Mouse (Mus musculus): ENCODE data around the gene Slc38a3. TPM values are rescaled to one million over a fixed set of nuclear protein-coding genes. Genes with fewer than 3 reads are reported as not detected.

Gene Slc38a3
- polyA plus RNA-seq, 1 experiment from 2014 or later: 26.2 TPM

GRCm38 (mm10) chr9:107631311-107631826 lies 38.0 kb downstream of the Slc38a3 start:
- Histone ChIP-seq H3K9ac (peak overlapping the region; percentile 94), H3K4me1 (replicated peaks) (peaks cover 93% of the 10 kb centered on the region), H3K4me2 (peak overlapping the region; percentile 95), H3K36me3 (no peaks in the 10 kb centered on the region), H3K27me3 (no peaks in the 10 kb centered on the region), H3K4me3 (peak overlapping the region; percentile 84; the same call in 1 of the 2 replicates), H3K27ac (peak overlapping the region; percentile 97), H3K9me3 (no peaks in the 10 kb centered on the region)
- WGBS: 22% methylated on average over 9 of the region's 9 CpGs
- ATAC-seq (ENCODE audit: low FRiP score): no peak

- peak overlapping the region; percentile 97 for H3K27ac ChIP-seq
- H3K27me3 ChIP-seq: no peaks in the 10 kb centered on the region
- 2% methylated on average over 4 of the region's 4 CpGs for WGBS
- H3K9ac ChIP-seq: peak overlapping the region; percentile 94
- H3K36me3 ChIP-seq: no peaks in the 10 kb centered on the region
- peaks cover 93% of the 10 kb centered on the region for H3K4me1 ChIP-seq (replicated peaks)
- peak overlapping the region; percentile 95 for H3K4me2 ChIP-seq
- ATAC-seq (ENCODE audit: low FRiP score): peak; percentile 15
- H3K9me3 ChIP-seq: no peaks in the 10 kb centered on the region
- H3K4me3 ChIP-seq: peak overlapping the region; percentile 25
Observed at GRCm38 (mm10) chr9:107630576-107630975, 38.8 kb downstream of the Slc38a3 start.

- H3K36me3 ChIP-seq: peaks cover 2% of the 10 kb centered on the region; the same call in 1 of the 2 replicates
- H3K4me1 ChIP-seq (replicated peaks): peaks cover 97% of the 10 kb centered on the region
- no peaks in the 10 kb centered on the region for H3K27me3 ChIP-seq
- WGBS: 7% methylated on average over 14 of the region's 14 CpGs
- H3K9me3 ChIP-seq: no peaks in the 10 kb centered on the region
- peak overlapping the region; percentile 94 for H3K9ac ChIP-seq
- peak; percentile 4 for ATAC-seq (ENCODE audit: low FRiP score)
- H3K4me3 ChIP-seq: peak overlapping the region; percentile 25
- H3K27ac ChIP-seq: peak overlapping the region; percentile 97
- peak overlapping the region; percentile 95 for H3K4me2 ChIP-seq
Observed at GRCm38 (mm10) chr9:107629901-107630425, 39.4 kb downstream of the Slc38a3 start.

- no peak for ATAC-seq (ENCODE audit: low FRiP score)
- Histone ChIP-seq H3K36me3 (peaks cover 8% of the 10 kb centered on the region; the same call in 1 of the 2 replicates), H3K27ac (peak overlapping the region; percentile 97), H3K4me1 (replicated peaks) (peaks cover 100% of the 10 kb centered on the region), H3K4me3 (no peak overlapping the region), H3K9ac (peak overlapping the region; percentile 94), H3K4me2 (peak overlapping the region; percentile 95), H3K27me3 (no peaks in the 10 kb centered on the region), H3K9me3 (no peaks in the 10 kb centered on the region)
- 26% methylated on average over 4 of the region's 4 CpGs for WGBS
Observed at GRCm38 (mm10) chr9:107629411-107629730, 40.0 kb downstream of the Slc38a3 start.

- Histone ChIP-seq H3K36me3 (peaks cover 11% of the 10 kb centered on the region; the same call in 1 of the 2 replicates), H3K4me1 (replicated peaks) (peaks cover 100% of the 10 kb centered on the region), H3K27ac (peak overlapping the region; percentile 97), H3K4me2 (peak overlapping the region; percentile 95), H3K4me3 (no peak overlapping the region), H3K27me3 (no peaks in the 10 kb centered on the region), H3K9me3 (no peaks in the 10 kb centered on the region), H3K9ac (peak overlapping the region; percentile 94)
- ATAC-seq (ENCODE audit: low FRiP score): no peak
- 43% methylated on average over 14 of the region's 15 CpGs for WGBS
Observed at GRCm38 (mm10) chr9:107628721-107629410, 40.5 kb downstream of the Slc38a3 start.

GRCm38 (mm10) chr9:107627387-107628255 lies 41.7 kb downstream of the Slc38a3 start:
- H3K36me3 ChIP-seq: peaks cover 11% of the 10 kb centered on the region; the same call in 1 of the 2 replicates
- 0 out of 2 replicates have a peak overlapping the region, but pooled peaks have one; percentile 14 for H3K4me3 ChIP-seq
- peak overlapping the region; percentile 97 for H3K27ac ChIP-seq
- H3K9me3 ChIP-seq: no peaks in the 10 kb centered on the region
- peaks cover 90% of the 10 kb centered on the region for H3K4me1 ChIP-seq (replicated peaks)
- no peak for ATAC-seq (ENCODE audit: low FRiP score)
- H3K4me2 ChIP-seq: peak overlapping the region; percentile 95
- WGBS: 16% methylated on average over 20 of the region's 20 CpGs
- H3K9ac ChIP-seq: peak overlapping the region; percentile 94
- no peaks in the 10 kb centered on the region for H3K27me3 ChIP-seq

GRCm38 (mm10) chr9:107626844-107627277 lies 42.5 kb downstream of the Slc38a3 start:
- peak overlapping the region; percentile 97 for H3K27ac ChIP-seq
- H3K36me3 ChIP-seq: peaks cover 15% of the 10 kb centered on the region; the same call in 1 of the 2 replicates
- H3K9ac ChIP-seq: peak overlapping the region; percentile 94
- peak; percentile 59 for ATAC-seq (ENCODE audit: low FRiP score)
- peaks cover 83% of the 10 kb centered on the region for H3K4me1 ChIP-seq (replicated peaks)
- H3K4me2 ChIP-seq: peak overlapping the region; percentile 95
- H3K4me3 ChIP-seq: peak overlapping the region; percentile 14; the same call in 1 of the 2 replicates
- H3K9me3 ChIP-seq: no peaks in the 10 kb centered on the region
- 0% methylated on average over 2 of the region's 2 CpGs for WGBS
- no peaks in the 10 kb centered on the region for H3K27me3 ChIP-seq

- Histone ChIP-seq H3K27me3 (no peaks in the 10 kb centered on the region), H3K4me3 (peak overlapping the region; percentile 14; the same call in 1 of the 2 replicates), H3K4me2 (peak overlapping the region; percentile 95), H3K36me3 (peaks cover 15% of the 10 kb centered on the region; the same call in 1 of the 2 replicates), H3K4me1 (replicated peaks) (peaks cover 77% of the 10 kb centered on the region), H3K27ac (peak overlapping the region; percentile 97), H3K9me3 (no peaks in the 10 kb centered on the region), H3K9ac (peak overlapping the region; percentile 94)
- ATAC-seq (ENCODE audit: low FRiP score): peak; percentile 34
- 29% methylated on average over 15 of the region's 15 CpGs for WGBS
Observed at GRCm38 (mm10) chr9:107626158-107626843, 43.0 kb downstream of the Slc38a3 start.

- Histone ChIP-seq H3K4me3 (no peak overlapping the region), H3K36me3 (peaks cover 15% of the 10 kb centered on the region; the same call in 1 of the 2 replicates), H3K9ac (peak overlapping the region; percentile 49; the same call in 1 of the 2 replicates), H3K9me3 (no peaks in the 10 kb centered on the region), H3K4me1 (replicated peaks) (peaks cover 69% of the 10 kb centered on the region), H3K4me2 (no peak overlapping the region), H3K27me3 (no peaks in the 10 kb centered on the region), H3K27ac (peak overlapping the region; percentile 97)
- no peak for ATAC-seq (ENCODE audit: low FRiP score)
- WGBS: 87% methylated on average over 12 of the region's 12 CpGs
Observed at GRCm38 (mm10) chr9:107625351-107626128, 43.8 kb downstream of the Slc38a3 start.

- WGBS: 64% methylated on average over 3 of the region's 3 CpGs
- Histone ChIP-seq H3K4me3 (no peak overlapping the region), H3K9me3 (no peaks in the 10 kb centered on the region), H3K36me3 (peaks cover 19% of the 10 kb centered on the region), H3K4me2 (no peak overlapping the region), H3K9ac (peak overlapping the region; percentile 49; the same call in 1 of the 2 replicates), H3K27me3 (no peaks in the 10 kb centered on the region), H3K4me1 (replicated peaks) (peaks cover 65% of the 10 kb centered on the region), H3K27ac (peak overlapping the region; percentile 97)
- no peak for ATAC-seq (ENCODE audit: low FRiP score)
Observed at GRCm38 (mm10) chr9:107624951-107625350, 44.4 kb downstream of the Slc38a3 start.

GRCm38 (mm10) chr9:107624539-107624938 lies 44.8 kb downstream of the Slc38a3 start:
- H3K4me3 ChIP-seq: no peak overlapping the region
- WGBS: 62% methylated on average over 5 of the region's 5 CpGs
- no peak overlapping the region for H3K4me2 ChIP-seq
- ATAC-seq (ENCODE audit: low FRiP score): no peak
- H3K4me1 ChIP-seq (replicated peaks): peaks cover 65% of the 10 kb centered on the region
- H3K9ac ChIP-seq: peak overlapping the region; percentile 49; the same call in 1 of the 2 replicates
- peak overlapping the region; percentile 97 for H3K27ac ChIP-seq
- no peaks in the 10 kb centered on the region for H3K9me3 ChIP-seq
- no peaks in the 10 kb centered on the region for H3K27me3 ChIP-seq
- peaks cover 23% of the 10 kb centered on the region for H3K36me3 ChIP-seq
